Mouse (Mus musculus) lung, embryonic 16.5 days (tissue): ENCODE measurements around the gene Syt1. TPM values are rescaled to one million over a fixed set of nuclear protein-coding genes. Genes with fewer than 3 reads are reported as not detected.

ENCODE experiments used
- ATAC-seq: fragments of 200-750 bp; cut with Nextera tagmentation; 2 replicates; pipeline ENCODE4 v1.8.0; 2017; ENCODE audit warnings: low read depth, mild to moderate bottlenecking, moderate library complexity
- H3K27ac ChIP-seq: fragments of 300-500 bp; sonication (generic); 2 replicates; pipeline ENCODE4 v1.5.1; 2014; ENCODE audit warnings: mild to moderate bottlenecking, control low read depth, low read length
- H3K27me3 ChIP-seq: fragments of 300-500 bp; sonication (generic); 2 replicates; pipeline ENCODE4 v1.6.1; 2014; ENCODE audit warnings: low read depth, low read length, mixed read lengths; ENCODE audit not compliant: control insufficient read depth, insufficient read depth
- H3K36me3 ChIP-seq: fragments of 300-500 bp; sonication (generic); 2 replicates; pipeline ENCODE4 v1.6.1; 2014; ENCODE audit warnings: low read length; ENCODE audit not compliant: control insufficient read depth, insufficient read depth
- H3K4me1 ChIP-seq: fragments of 300-500 bp; sonication (generic); replicated peaks from 2 replicates; pipeline ENCODE4 v1.6.1; 2014; ENCODE audit warnings: low read length, mixed read lengths; ENCODE audit not compliant: control insufficient read depth, insufficient read depth
- H3K4me2 ChIP-seq: fragments of 300-500 bp; sonication (generic); 2 replicates; pipeline ENCODE4 v1.6.1; 2014; ENCODE audit warnings: low read depth, low read length, control low read depth
- H3K4me3 ChIP-seq: fragments of 300-500 bp; sonication (generic); 2 replicates; pipeline ENCODE4 v1.5.1; 2014; ENCODE audit warnings: mild to moderate bottlenecking, low read length, control low read depth
- H3K9ac ChIP-seq: fragments of 300-500 bp; sonication (generic); 2 replicates; pipeline ENCODE4 v1.6.1; 2014; ENCODE audit warnings: low read length, control low read depth
- H3K9me3 ChIP-seq: fragments of 300-500 bp; sonication (generic); 2 replicates; pipeline ENCODE4 v1.6.1; 2016; ENCODE audit warnings: low read length; ENCODE audit not compliant: control insufficient read depth
- WGBS: fragments of 180-500 bp; shearing (Covaris S2); extraction: QIAGEN DNeasy Blood & Tissue Kit; methylation state at CpG from one replicate; pipeline ENCODE4 v1.1.7; 2014; 5-methylcytosine and 5-hydroxymethylcytosine counted together
- polyA plus RNA-seq: library from polyadenylated mRNA; unstranded; fragments of >200 nt; fragmentation: Nextera tagmentation; extraction: Ambion mirVana; gene quantifications from 2 replicates; pipeline ENCODE4 v1.2.1, GENCODE M21; 2015

The Syt1 gene
- polyA plus RNA-seq, 1 experiment from 2014 or later, result 0.83 TPM

- no peaks in the 10 kb centered on the region for H3K27me3 ChIP-seq
- WGBS, result 51% methylated on average over 1 of the region's 1 CpGs
- H3K4me2 ChIP-seq, result no peak overlapping the region
- H3K9me3 ChIP-seq, result no peaks in the 10 kb centered on the region
- no peak overlapping the region for H3K27ac ChIP-seq
- H3K4me3 ChIP-seq, result no peak overlapping the region
- H3K36me3 ChIP-seq, result no peaks in the 10 kb centered on the region
- no peaks in the 10 kb centered on the region for H3K4me1 ChIP-seq
- ATAC-seq, result no peak
- no peak overlapping the region for H3K9ac ChIP-seq
Measured at GRCm38 (mm10) chr10:108804380-108804779, 206.4 kb downstream of the Syt1 start.

- H3K4me1 ChIP-seq, result no peaks in the 10 kb centered on the region
- no peaks in the 10 kb centered on the region for H3K9me3 ChIP-seq
- no peaks in the 10 kb centered on the region for H3K27me3 ChIP-seq
- H3K36me3 ChIP-seq, result no peaks in the 10 kb centered on the region
- no peak for ATAC-seq
- H3K4me2 ChIP-seq, result no peak overlapping the region
- no peak overlapping the region for H3K4me3 ChIP-seq
- H3K27ac ChIP-seq, result no peak overlapping the region
- 88% methylated on average over 7 of the region's 7 CpGs for WGBS
- no peak overlapping the region for H3K9ac ChIP-seq
Measured at GRCm38 (mm10) chr10:108800776-108801175, 210.0 kb downstream of the Syt1 start.

GRCm38 (mm10) chr10:108798826-108799225 lies 212.0 kb downstream of the Syt1 start:
- Histone ChIP-seq H3K27ac (no peak overlapping the region), H3K9me3 (no peaks in the 10 kb centered on the region), H3K27me3 (no peaks in the 10 kb centered on the region), H3K4me3 (no peak overlapping the region), H3K4me1 (no peaks in the 10 kb centered on the region), H3K4me2 (no peak overlapping the region), H3K36me3 (no peaks in the 10 kb centered on the region), H3K9ac (no peak overlapping the region)
- 72% methylated on average over 4 of the region's 4 CpGs for WGBS
- no peak for ATAC-seq

GRCm38 (mm10) chr10:108782817-108783216 lies 228.0 kb downstream of the Syt1 start:
- 86% methylated on average over 5 of the region's 5 CpGs for WGBS
- Histone ChIP-seq H3K4me1 (no peaks in the 10 kb centered on the region), H3K4me2 (no peak overlapping the region), H3K9ac (no peak overlapping the region), H3K36me3 (no peaks in the 10 kb centered on the region), H3K27me3 (no peaks in the 10 kb centered on the region), H3K9me3 (no peaks in the 10 kb centered on the region), H3K27ac (no peak overlapping the region), H3K4me3 (no peak overlapping the region)
- ATAC-seq, result no peak

GRCm38 (mm10) chr10:108780614-108781013 lies 230.2 kb downstream of the Syt1 start:
- Histone ChIP-seq H3K4me2 (no peak overlapping the region), H3K36me3 (no peaks in the 10 kb centered on the region), H3K4me3 (no peak overlapping the region), H3K27me3 (no peaks in the 10 kb centered on the region), H3K9me3 (no peaks in the 10 kb centered on the region), H3K4me1 (no peaks in the 10 kb centered on the region), H3K27ac (no peak overlapping the region), H3K9ac (no peak overlapping the region)
- 80% methylated on average over 3 of the region's 3 CpGs for WGBS
- ATAC-seq, result no peak

- Histone ChIP-seq H3K4me3 (no peak overlapping the region), H3K9me3 (no peaks in the 10 kb centered on the region), H3K27ac (no peak overlapping the region), H3K36me3 (no peaks in the 10 kb centered on the region), H3K27me3 (no peaks in the 10 kb centered on the region), H3K9ac (no peak overlapping the region), H3K4me1 (no peaks in the 10 kb centered on the region), H3K4me2 (no peak overlapping the region)
- ATAC-seq, result no peak
- 50% methylated on average over 8 of the region's 8 CpGs for WGBS
Measured at GRCm38 (mm10) chr10:108776735-108777134, 234.0 kb downstream of the Syt1 start.

- Histone ChIP-seq H3K4me2 (no peak overlapping the region), H3K36me3 (no peaks in the 10 kb centered on the region), H3K4me3 (no peak overlapping the region), H3K4me1 (no peaks in the 10 kb centered on the region), H3K27ac (no peak overlapping the region), H3K27me3 (no peaks in the 10 kb centered on the region), H3K9me3 (no peaks in the 10 kb centered on the region), H3K9ac (no peak overlapping the region)
- ATAC-seq, result no peak
- 79% methylated on average over 6 of the region's 6 CpGs for WGBS
Measured at GRCm38 (mm10) chr10:108771081-108771480, 239.7 kb downstream of the Syt1 start.

GRCm38 (mm10) chr10:108765564-108765963 lies 245.2 kb downstream of the Syt1 start:
- no peaks in the 10 kb centered on the region for H3K4me1 ChIP-seq
- H3K36me3 ChIP-seq, result no peaks in the 10 kb centered on the region
- no peak overlapping the region for H3K4me2 ChIP-seq
- H3K27me3 ChIP-seq, result no peaks in the 10 kb centered on the region
- H3K9me3 ChIP-seq, result no peaks in the 10 kb centered on the region
- no peak overlapping the region for H3K27ac ChIP-seq
- no peak for ATAC-seq
- H3K9ac ChIP-seq, result no peak overlapping the region
- H3K4me3 ChIP-seq, result no peak overlapping the region

GRCm38 (mm10) chr10:108763722-108764121 lies 247.1 kb downstream of the Syt1 start:
- 85% methylated on average over 6 of the region's 6 CpGs for WGBS

GRCm38 (mm10) chr10:108753304-108753703 lies 257.5 kb downstream of the Syt1 start:
- no peak overlapping the region for H3K4me2 ChIP-seq
- H3K9ac ChIP-seq, result no peak overlapping the region
- H3K36me3 ChIP-seq, result no peaks in the 10 kb centered on the region
- no peaks in the 10 kb centered on the region for H3K9me3 ChIP-seq
- WGBS, result 83% methylated on average over 2 of the region's 2 CpGs
- no peaks in the 10 kb centered on the region for H3K27me3 ChIP-seq
- H3K4me3 ChIP-seq, result no peak overlapping the region
- H3K27ac ChIP-seq, result no peak overlapping the region
- H3K4me1 ChIP-seq, result no peaks in the 10 kb centered on the region
- no peak for ATAC-seq

More at GRCm38 (mm10) chr10:108763722-108764121, 247.1 kb downstream of the Syt1 start:
- no peaks in the 10 kb centered on the region for H3K27me3 ChIP-seq
- H3K9me3 ChIP-seq, result no peaks in the 10 kb centered on the region
- no peak for ATAC-seq
- no peak overlapping the region for H3K9ac ChIP-seq
- H3K4me3 ChIP-seq, result no peak overlapping the region
- no peak overlapping the region for H3K4me2 ChIP-seq
- H3K27ac ChIP-seq, result no peak overlapping the region
- no peaks in the 10 kb centered on the region for H3K4me1 ChIP-seq
- no peaks in the 10 kb centered on the region for H3K36me3 ChIP-seq
